In genomic region chr11:56932766-56933165, GRCm38 (mm10) we compare ENCODE assay signal across 22 mouse cellular contexts.
A peak's percentile ranks its signal among the peaks of the same experiment; 100 is the strongest.
DNase-seq lines count a peak whose midpoint lies in the region; ATAC-seq lines count a peak whose summit lies in the region.
"Had no signal": no experiment of that assay in that cellular context is flagged by ENCODE, and none has a peak within 500 bp of the region (broad histone marks: within the 10 kb centered on the region; RNA-seq: fewer than 3 reads in every experiment).

No protein-coding gene starts in this region.

- ATAC-seq in neural tube, embryonic 13.5 days (ENCODE audit: low read depth) = peak; percentile 83
- ATAC-seq in neural tube, embryonic 14.5 days (ENCODE audit: low read depth) = peak; percentile 70
- ATAC-seq in neural tube, embryonic 15.5 days (ENCODE audit: low FRiP score) = peak; percentile 65
- ATAC-seq in forebrain, embryonic 16.5 days = no peak
- ATAC-seq: activated CD4-positive, CD25-positive, alpha-beta regulatory T cell, adult 4 months; CD4-positive, CD25-positive, alpha-beta regulatory T cell, adult 4 months; Patski had no signal

- peaks cover 13% of the 10 kb centered on the region for H3K4me1 ChIP-seq in neural tube, embryonic 13.5 days (replicated peaks)
- 0 out of 2 replicates have a peak, but pooled peaks cover 5% of the 10 kb centered on the region for H3K4me1 ChIP-seq in neural tube, embryonic 14.5 days (ENCODE audit: control insufficient read depth, insufficient read depth, low read length)
- H3K4me1 ChIP-seq in neural tube, embryonic 15.5 days = peaks cover 7% of the 10 kb centered on the region
- H3K4me1 ChIP-seq in forebrain, embryonic 16.5 days (replicated peaks; ENCODE audit: control insufficient read depth, insufficient read depth, low read length) = no peaks in the 10 kb centered on the region

- H3K9ac ChIP-seq in neural tube, embryonic 13.5 days = no peak overlapping the region
- H3K9ac ChIP-seq in neural tube, embryonic 14.5 days (replicated peaks; ENCODE audit: low read depth, low read length) = no peak overlapping the region
- no peak overlapping the region for H3K9ac ChIP-seq in neural tube, embryonic 15.5 days (replicated peaks)
- H3K9ac ChIP-seq in forebrain, embryonic 16.5 days (replicated peaks; ENCODE audit: low read depth, low read length) = no peak overlapping the region

- no peaks in the 10 kb centered on the region for H3K9me3 ChIP-seq in neural tube, embryonic 13.5 days
- no peaks in the 10 kb centered on the region for H3K9me3 ChIP-seq in neural tube, embryonic 14.5 days (ENCODE audit: control insufficient read depth, low read length)
- H3K9me3 ChIP-seq in neural tube, embryonic 15.5 days (replicated peaks) = no peaks in the 10 kb centered on the region
- H3K9me3 ChIP-seq in forebrain, embryonic 16.5 days (ENCODE audit: control insufficient read depth, low read length) = no peaks in the 10 kb centered on the region

- no peaks in the 10 kb centered on the region for H3K36me3 ChIP-seq in neural tube, embryonic 13.5 days
- H3K36me3 ChIP-seq in neural tube, embryonic 14.5 days (ENCODE audit: control insufficient read depth, insufficient read depth, low read length) = no peaks in the 10 kb centered on the region
- no peaks in the 10 kb centered on the region for H3K36me3 ChIP-seq in neural tube, embryonic 15.5 days
- H3K36me3 ChIP-seq in forebrain, embryonic 16.5 days (ENCODE audit: control insufficient read depth, insufficient read depth) = no peaks in the 10 kb centered on the region
- H3K36me3 ChIP-seq: G1E had no signal

- WGBS in neural tube, embryonic 13.5 days = 26% methylated on average over 7 of the region's 7 CpGs
- WGBS in neural tube, embryonic 14.5 days = 24% methylated on average over 7 of the region's 7 CpGs
- WGBS in neural tube, embryonic 15.5 days = 22% methylated on average over 7 of the region's 7 CpGs
- 64% methylated on average over 7 of the region's 7 CpGs for WGBS in forebrain, embryonic 16.5 days

- H3K27me3 ChIP-seq in neural tube, embryonic 13.5 days = no peaks in the 10 kb centered on the region
- H3K27me3 ChIP-seq in neural tube, embryonic 14.5 days (ENCODE audit: control insufficient read depth, insufficient read depth, low read length) = no peaks in the 10 kb centered on the region
- no peaks in the 10 kb centered on the region for H3K27me3 ChIP-seq in neural tube, embryonic 15.5 days (replicated peaks)
- H3K27me3 ChIP-seq in forebrain, embryonic 16.5 days (replicated peaks; ENCODE audit: control insufficient read depth, insufficient read depth, low read length) = no peaks in the 10 kb centered on the region
- H3K27me3 ChIP-seq: CH12.LX had no signal

- no peak overlapping the region for H3K4me3 ChIP-seq in neural tube, embryonic 13.5 days
- H3K4me3 ChIP-seq in neural tube, embryonic 14.5 days (ENCODE audit: low read depth, low read length) = no peak overlapping the region
- no peak overlapping the region for H3K4me3 ChIP-seq in neural tube, embryonic 15.5 days (replicated peaks)
- H3K4me3 ChIP-seq in forebrain, embryonic 16.5 days (replicated peaks; ENCODE audit: low read length) = no peak overlapping the region

- DNase-seq in neural tube, embryonic 10.5 days (ENCODE audit: extremely low spot score, low spot score) = no peak
- peak; percentile 33 for DNase-seq in mesoderm, embryonic 11.5 days (ENCODE audit: low read depth, low spot score)
- DNase-seq in embryo, embryonic 11 days = no peak
- DNase-seq in layer of hippocampus, adult 9-10 months (ENCODE audit: low spot score) = no peak
- DNase-seq: adrenal gland, adult 2 months; adrenal gland, adult 8-10 months; adrenal gland, postnatal 10 days; adrenal gland, postnatal 14 days; adrenal gland, postnatal 25 days; adrenal gland, postnatal 36 days; B cell, adult 2 months; cerebellum, adult 11 months; cerebellum, adult 11-12 months had no signal

- no peak overlapping the region for H3K4me2 ChIP-seq in neural tube, embryonic 13.5 days
- no peak overlapping the region for H3K4me2 ChIP-seq in neural tube, embryonic 14.5 days (ENCODE audit: low read depth, low read length)
- H3K4me2 ChIP-seq in neural tube, embryonic 15.5 days = no peak overlapping the region
- no peak overlapping the region for H3K4me2 ChIP-seq in forebrain, embryonic 16.5 days (ENCODE audit: low read length)

- H3K27ac ChIP-seq in neural tube, embryonic 13.5 days (replicated peaks) = no peak overlapping the region
- no peak overlapping the region for H3K27ac ChIP-seq in neural tube, embryonic 14.5 days (ENCODE audit: low read depth, low read length)
- no peak overlapping the region for H3K27ac ChIP-seq in neural tube, embryonic 15.5 days (replicated peaks)
- no peak overlapping the region for H3K27ac ChIP-seq in forebrain, embryonic 16.5 days (ENCODE audit: low read length)
